Mouse (Mus musculus) heart, postnatal 10 days (tissue): Measurements from ENCODE around the gene Grik5. TPM values are rescaled to one million over a fixed set of nuclear protein-coding genes. Genes with fewer than 3 reads are reported as not detected.

Source experiments
- DNase-seq, 2 experiments: peaks; one replicate each; pipeline ENCODE4 v3.0.0; 2021
- intact Hi-C: fragments of 180-260 bp; cut with DNase I; formaldehyde crosslinking; loops from one replicate; pipeline ENCODE4 v1.15.1; 2025
- total RNA-seq, 2 experiments: library from RNA; stranded (reverse); gene quantifications; 2 replicates each; pipeline ENCODE4 v1.2.3; 2021

Grik5 gene
- total RNA-seq, 2 experiments from 2014 or later: 9.0 to 9.5 TPM

- intact Hi-C loops: no loop called here
- no peak for DNase-seq
Observed at GRCm38 (mm10) chr7:25041921-25042320, 30.2 kb downstream of the Grik5 start.

GRCm38 (mm10) chr7:25035916-25036315 is 36.2 kb downstream of the Grik5 start:
- intact Hi-C loops: no loop called here
- DNase-seq: peak; percentile 50 to 78

- intact Hi-C loops: no loop called here
- no peak for DNase-seq
Observed at GRCm38 (mm10) chr7:25034796-25035195, 37.4 kb downstream of the Grik5 start.

GRCm38 (mm10) chr7:25031528-25031927 is 40.6 kb downstream of the Grik5 start:
- no peak for DNase-seq
- intact Hi-C loops: loop anchor here (2.0 kb wide), 1 partner anchor 61 kb away; no protein-coding TSS in a partner anchor

GRCm38 (mm10) chr7:25030032-25030753 is 42.0 kb downstream of the Grik5 start:
- intact Hi-C loops: loop anchor here (2.0 kb wide), 1 partner anchor 63 kb away; no protein-coding TSS in a partner anchor

GRCm38 (mm10) chr7:25026452-25026851 is 45.7 kb downstream of the Grik5 start:
- DNase-seq: no peak
- intact Hi-C loops: loop anchor here (5.0 kb wide), 1 partner anchor 161 kb away; no protein-coding TSS in a partner anchor

More at GRCm38 (mm10) chr7:25030032-25030753, 42.0 kb downstream of the Grik5 start:
- DNase-seq: peak; percentile 80 to 90

- intact Hi-C loops: loop anchor here (5.0 kb wide), 1 partner anchor 161 kb away; no protein-coding TSS in a partner anchor
- DNase-seq: peak; percentile 38 to 57
Observed at GRCm38 (mm10) chr7:25025855-25026439, 46.2 kb downstream of the Grik5 start.

- DNase-seq: no peak
- intact Hi-C loops: no loop called here
Observed at GRCm38 (mm10) chr7:25011592-25011991, 60.6 kb downstream of the Grik5 start.

GRCm38 (mm10) chr7:25010090-25010913 is 61.8 kb downstream of the Grik5 start:
- intact Hi-C loops: no loop called here
- peak; percentile 42 to 54 for DNase-seq

GRCm38 (mm10) chr7:25009099-25009700 is 62.9 kb downstream of the Grik5 start:
- no peak for DNase-seq
- intact Hi-C loops: no loop called here

- DNase-seq: peak; percentile 68 to 81
- intact Hi-C loops: no loop called here
Observed at GRCm38 (mm10) chr7:25008635-25009034, 63.5 kb downstream of the Grik5 start.

GRCm38 (mm10) chr7:25007609-25008374 is 64.4 kb downstream of the Grik5 start:
- DNase-seq: no peak
- intact Hi-C loops: no loop called here

- no peak for DNase-seq
- intact Hi-C loops: no loop called here
Observed at GRCm38 (mm10) chr7:25006586-25007364, 65.4 kb downstream of the Grik5 start.

- intact Hi-C loops: no loop called here
- no peak for DNase-seq
Observed at GRCm38 (mm10) chr7:25006171-25006570, 66.0 kb downstream of the Grik5 start.

GRCm38 (mm10) chr7:25005421-25006065 is 66.6 kb downstream of the Grik5 start, which contains the start of gene Atp1a3:
Gene Atp1a3 (minus strand): TSS chr7:25005958.
- DNase-seq: peak in 1 of 2 experiments; percentile 15
- intact Hi-C loops: no loop called here

GRCm38 (mm10) chr7:25004806-25005205 is 67.3 kb downstream of the Grik5 start:
- intact Hi-C loops: no loop called here

GRCm38 (mm10) chr7:25003820-25004388 is 68.2 kb downstream of the Grik5 start:
- no peak for DNase-seq
- intact Hi-C loops: no loop called here

More at GRCm38 (mm10) chr7:25004806-25005205, 67.3 kb downstream of the Grik5 start:
- no peak for DNase-seq

GRCm38 (mm10) chr7:25003291-25003690 is 68.9 kb downstream of the Grik5 start:
- no peak for DNase-seq
- intact Hi-C loops: no loop called here
